Mouse (Mus musculus) myocyte (in vitro differentiated cells): ENCODE data around the gene Pdss2. TPM values are rescaled to one million over a fixed set of nuclear protein-coding genes. Genes with fewer than 3 reads are reported as not detected.

Experiments
- H3K27me3 ChIP-seq: one replicate; pipeline ENCODE4 v1.6.1; 2011; ENCODE audit not compliant: control insufficient read depth, insufficient read depth, insufficient read length
- H3K36me3 ChIP-seq: one replicate; pipeline ENCODE4 v1.6.1; 2011; ENCODE audit not compliant: control insufficient read depth, insufficient read depth
- H3K4me2 ChIP-seq: one replicate; pipeline ENCODE4 v1.6.1; 2011; ENCODE audit warnings: low read depth, control low read depth
- H3K4me3 ChIP-seq: one replicate; pipeline ENCODE4 v1.5.1; 2011; ENCODE audit warnings: mild to moderate bottlenecking, control low read depth, moderate library complexity
- H3K79me2 ChIP-seq: one replicate; pipeline ENCODE4 v1.6.1; 2011; ENCODE audit not compliant: control insufficient read depth, insufficient read depth
- H3ac ChIP-seq: one replicate; pipeline ENCODE4 v1.6.1; 2011; ENCODE audit not compliant: control insufficient read depth, insufficient read length
- CEBPB ChIP-seq: IDR thresholded peaks from 2 replicates; pipeline ENCODE4 v1.6.1; 2011; ENCODE audit warnings: mild to moderate bottlenecking, moderate library complexity; ENCODE audit not compliant: poor library complexity, insufficient read depth, severe bottlenecking
- E2F4 ChIP-seq: IDR thresholded peaks from one replicate; pipeline ENCODE4 v1.6.1; 2011; ENCODE audit warnings: mild to moderate bottlenecking, control low read depth, moderate library complexity; ENCODE audit not compliant: insufficient read depth
- MAX ChIP-seq: IDR thresholded peaks from one replicate; pipeline ENCODE4 v1.6.1; 2011; ENCODE audit warnings: low read depth, mild to moderate bottlenecking, control low read depth
- MYOD1 ChIP-seq, 3 experiments: IDR thresholded peaks; one replicate each; pipeline ENCODE4 v1.6.1; 2011; ENCODE audit warnings: control low read depth in 2 of 3, low read depth in 2 of 3, mild to moderate bottlenecking in 2 of 3, moderate library complexity in 1 of 3; ENCODE audit not compliant: insufficient read length in 2 of 3, control insufficient read depth in 1 of 3
- MYOG ChIP-seq, 3 experiments: IDR thresholded peaks; one replicate each; pipeline ENCODE4 v1.6.1; 2011; ENCODE audit warnings: control low read depth in 2 of 3, low read depth in 2 of 3, mild to moderate bottlenecking in 2 of 3; ENCODE audit not compliant: insufficient read length in 2 of 3, control insufficient read depth in 1 of 3, insufficient read depth in 1 of 3
- POLR2A ChIP-seq: IDR thresholded peaks from one replicate; pipeline ENCODE4 v1.6.1; 2011; ENCODE audit warnings: low read depth, mild to moderate bottlenecking, control low read depth, moderate library complexity; ENCODE audit not compliant: insufficient read length
- POLR2AphosphoS2 ChIP-seq: IDR thresholded peaks from one replicate; pipeline ENCODE4 v1.6.1; 2011; ENCODE audit warnings: low read depth, control low read depth; ENCODE audit not compliant: insufficient read length
- REST ChIP-seq: IDR thresholded peaks from one replicate; pipeline ENCODE4 v1.6.1; 2011; ENCODE audit warnings: mild to moderate bottlenecking, control low read depth, moderate library complexity; ENCODE audit not compliant: insufficient read depth, insufficient read length
- SRF ChIP-seq: IDR thresholded peaks from one replicate; pipeline ENCODE4 v1.6.1; 2011; ENCODE audit warnings: low read depth; ENCODE audit not compliant: control insufficient read depth, insufficient read length
- TCF12 ChIP-seq: IDR thresholded peaks from one replicate; pipeline ENCODE4 v1.6.1; 2011; ENCODE audit warnings: mild to moderate bottlenecking, control low read depth; ENCODE audit not compliant: poor library complexity, insufficient read depth, severe bottlenecking
- TCF3 ChIP-seq: IDR thresholded peaks from one replicate; pipeline ENCODE4 v1.6.1; 2011; ENCODE audit warnings: low read depth, control low read depth; ENCODE audit not compliant: insufficient read length
- USF1 ChIP-seq: IDR thresholded peaks from one replicate; pipeline ENCODE4 v1.6.1; 2011; ENCODE audit warnings: low read depth, mild to moderate bottlenecking, control low read depth, moderate library complexity
- polyA plus RNA-seq: library from polyadenylated mRNA; unstranded; fragments of >200 nt; fragmentation: generic; extraction: Trizol; gene quantifications from one replicate; pipeline ENCODE4 v1.2.1, GENCODE M21; 2012; ENCODE audit warnings: missing spikeins

The Pdss2 gene
- polyA plus RNA-seq, 1 experiment = 8.5 TPM

DNA sequence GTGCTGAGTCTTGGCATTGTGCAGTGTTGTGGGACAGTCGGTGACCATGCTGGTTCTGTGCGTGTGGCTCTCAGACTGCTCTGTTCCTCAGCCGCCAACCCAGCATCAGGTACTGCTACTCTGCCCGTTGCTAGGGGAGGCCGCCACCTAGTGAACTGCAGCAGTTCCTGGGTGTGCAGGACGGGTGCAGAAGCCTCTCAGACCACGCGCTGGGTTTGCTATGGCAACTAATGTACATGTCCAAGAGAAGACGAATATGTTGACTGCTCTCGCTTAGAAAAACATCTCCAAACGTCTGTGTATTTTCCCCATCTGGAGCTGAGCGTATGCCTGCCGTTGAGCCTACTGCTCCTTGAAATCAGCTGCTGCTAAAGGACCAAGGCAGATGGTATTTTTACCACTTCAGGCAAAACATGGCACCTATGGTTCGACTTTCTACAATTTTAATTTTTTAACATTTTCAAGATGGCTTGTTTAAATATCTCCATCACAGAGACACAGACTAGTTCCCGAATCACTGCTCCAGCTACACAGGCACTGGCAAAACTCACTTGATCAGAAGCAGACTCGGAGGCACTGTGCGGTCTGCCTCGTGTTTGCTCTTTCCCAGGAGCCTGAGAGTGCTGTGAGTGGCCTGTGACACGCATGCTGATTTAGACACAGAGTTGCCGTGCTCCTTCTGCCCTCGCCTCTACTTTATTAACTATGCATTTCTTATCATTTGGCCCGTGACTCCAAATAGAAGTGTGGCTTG, 199.6 kb downstream of the Pdss2 start:
- no peaks in the 10 kb centered on the region for H3K27me3 ChIP-seq
- H3K4me2 ChIP-seq = no peak overlapping the region
- H3ac ChIP-seq = no peak overlapping the region
- no peaks in the 10 kb centered on the region for H3K79me2 ChIP-seq
- H3K4me3 ChIP-seq = no peak overlapping the region
- no peaks in the 10 kb centered on the region for H3K36me3 ChIP-seq
- TF ChIP-seq POLR2A = no peak
- no peak for TF ChIP-seq E2F4
- TF ChIP-seq POLR2AphosphoS2 = no peak
- TF ChIP-seq SRF = no peak
- TF ChIP-seq TCF3 = no peak
- TF ChIP-seq MYOG (IDR thresholded peaks at IDR 0.05; ENCODE audit: control insufficient read depth in 1 of 3, insufficient read depth in 1 of 3, insufficient read length in 2 of 3, low read depth in 2 of 3) = no peak
- TF ChIP-seq REST = no peak
- TF ChIP-seq USF1 = no peak
- TF ChIP-seq TCF12 = no peak
- TF ChIP-seq MYOD1 (IDR thresholded peaks at IDR 0.05; ENCODE audit: control insufficient read depth in 1 of 3, insufficient read length in 2 of 3, low read depth in 2 of 3) = no peak
- no peak for TF ChIP-seq MAX
- TF ChIP-seq CEBPB = no peak

DNA sequence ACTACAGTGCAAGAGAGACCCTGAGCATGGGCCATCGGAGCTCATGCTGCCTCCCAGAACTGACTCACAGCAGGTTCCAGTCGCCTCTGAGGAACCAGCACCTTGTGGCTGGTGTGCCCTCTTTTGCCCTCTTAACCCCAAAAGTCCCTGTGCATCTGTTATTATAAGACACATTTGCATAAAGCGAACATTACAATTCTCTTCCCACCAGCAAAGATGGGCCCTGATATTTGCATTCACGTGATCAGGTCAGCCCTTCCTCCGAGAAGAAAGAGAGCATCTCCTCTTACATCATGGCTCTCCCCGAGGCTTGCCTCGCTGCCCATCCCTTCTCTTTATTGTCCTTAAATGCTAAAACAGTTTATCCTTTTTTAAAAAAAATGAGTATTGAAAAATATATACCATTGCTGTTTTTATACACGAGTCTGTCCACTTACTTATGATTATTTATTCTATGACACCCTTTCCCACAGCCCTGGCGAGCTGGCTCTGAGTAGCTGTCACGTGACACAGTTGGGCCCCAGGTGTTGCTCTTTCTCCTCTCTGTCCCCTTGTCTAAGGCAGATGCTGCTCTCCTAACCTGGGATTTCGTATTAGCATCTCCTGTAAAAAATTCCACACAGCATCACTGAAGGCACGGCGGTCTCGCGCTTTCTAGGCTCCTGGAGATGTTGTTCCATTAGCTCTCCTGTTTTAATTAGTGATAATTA, 200.9 kb downstream of the Pdss2 start:
- Histone ChIP-seq H3K4me3 (no peak overlapping the region), H3K36me3 (no peaks in the 10 kb centered on the region), H3ac (no peak overlapping the region), H3K27me3 (no peaks in the 10 kb centered on the region), H3K4me2 (no peak overlapping the region), H3K79me2 (no peaks in the 10 kb centered on the region)
- TF ChIP-seq CEBPB = no peak
- no peak for TF ChIP-seq MYOD1 (IDR thresholded peaks at IDR 0.05; ENCODE audit: control insufficient read depth in 1 of 3, insufficient read length in 2 of 3, low read depth in 2 of 3)
- no peak for TF ChIP-seq MAX
- TF ChIP-seq REST = no peak
- no peak for TF ChIP-seq MYOG (IDR thresholded peaks at IDR 0.05; ENCODE audit: control insufficient read depth in 1 of 3, insufficient read depth in 1 of 3, insufficient read length in 2 of 3, low read depth in 2 of 3)
- no peak for TF ChIP-seq TCF3
- no peak for TF ChIP-seq USF1
- TF ChIP-seq TCF12 = no peak
- TF ChIP-seq E2F4 = no peak
- TF ChIP-seq POLR2A = no peak

DNA sequence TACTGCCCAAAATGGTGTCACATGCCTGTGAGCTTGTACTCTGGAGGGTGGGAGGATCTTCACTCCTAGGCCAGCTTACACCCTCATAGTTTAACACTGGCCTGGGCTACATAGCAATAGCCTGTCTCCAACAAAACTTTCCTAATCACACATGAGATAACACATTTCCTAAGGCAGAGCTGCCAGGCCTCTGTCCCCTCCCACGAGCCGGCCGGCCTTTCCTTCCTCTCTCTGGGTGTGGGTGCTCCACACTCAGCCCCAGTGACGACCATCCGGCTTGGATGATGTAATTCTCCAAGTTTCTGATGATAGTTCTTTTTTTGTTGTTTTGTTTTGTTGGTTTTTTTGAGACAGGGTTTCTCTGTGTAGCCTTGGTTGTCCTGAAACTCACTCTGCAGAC, 203.3 kb downstream of the Pdss2 start:
- H3K27me3 ChIP-seq = no peaks in the 10 kb centered on the region
- H3K36me3 ChIP-seq = no peaks in the 10 kb centered on the region
- no peak overlapping the region for H3ac ChIP-seq
- no peak overlapping the region for H3K4me3 ChIP-seq
- no peak overlapping the region for H3K4me2 ChIP-seq
- no peaks in the 10 kb centered on the region for H3K79me2 ChIP-seq
- TF ChIP-seq TCF3 (no peak), MAX (no peak), USF1 (no peak), E2F4 (no peak), POLR2A (no peak), TCF12 (no peak), POLR2AphosphoS2 (no peak), REST (no peak), CEBPB (no peak), MYOG (IDR thresholded peaks at IDR 0.05; ENCODE audit: control insufficient read depth in 1 of 3, insufficient read depth in 1 of 3, insufficient read length in 2 of 3, low read depth in 2 of 3) (no peak), MYOD1 (IDR thresholded peaks at IDR 0.05; ENCODE audit: control insufficient read depth in 1 of 3, insufficient read length in 2 of 3, low read depth in 2 of 3) (no peak), SRF (no peak)

GRCm38 (mm10) chr10:43430606-43431005, 209.3 kb downstream of the Pdss2 start:
- no peak overlapping the region for H3K4me3 ChIP-seq
- no peak overlapping the region for H3K4me2 ChIP-seq
- TF ChIP-seq MYOG (IDR thresholded peaks at IDR 0.05; ENCODE audit: control insufficient read depth in 1 of 3, insufficient read depth in 1 of 3, insufficient read length in 2 of 3, low read depth in 2 of 3) (no peak), CEBPB (no peak)
- H3K36me3 ChIP-seq = no peaks in the 10 kb centered on the region
- H3ac ChIP-seq = no peak overlapping the region
- no peaks in the 10 kb centered on the region for H3K27me3 ChIP-seq
- no peaks in the 10 kb centered on the region for H3K79me2 ChIP-seq
